Mouse (Mus musculus) kidney, embryonic 16.5 days (tissue): ENCODE measurements around the gene Phf13. TPM values are rescaled to one million over a fixed set of nuclear protein-coding genes. Genes with fewer than 3 reads are reported as not detected.
"Not testable (repeated sequence)": the region's sequence is repeated elsewhere in the genome, so short reads cannot be mapped to it uniquely, and the experiment has no call there.

Experiments used
- ATAC-seq: fragments of 200-750 bp; cut with Nextera tagmentation; 2 replicates; pipeline ENCODE4 v1.8.0; 2017; ENCODE audit warnings: moderate TSS enrichment; ENCODE audit not compliant: low FRiP score, low TSS enrichment
- H3K27ac ChIP-seq: fragments of 300-500 bp; sonication (generic); 2 replicates; pipeline ENCODE4 v1.5.1; 2014; ENCODE audit warnings: low read length
- H3K27me3 ChIP-seq: fragments of 300-500 bp; sonication (generic); 2 replicates; pipeline ENCODE4 v1.6.1; 2014; ENCODE audit warnings: low read length, control low read depth, mixed read lengths; ENCODE audit not compliant: insufficient read depth
- H3K36me3 ChIP-seq: fragments of 300-500 bp; sonication (generic); 2 replicates; pipeline ENCODE4 v1.6.1; 2014; ENCODE audit warnings: low read length, control low read depth, mixed read lengths; ENCODE audit not compliant: insufficient read depth
- H3K4me1 ChIP-seq: fragments of 300-500 bp; sonication (generic); 2 replicates; pipeline ENCODE4 v1.6.1; 2014; ENCODE audit warnings: low read length, control low read depth, mixed read lengths; ENCODE audit not compliant: insufficient read depth
- H3K4me2 ChIP-seq: fragments of 300-500 bp; sonication (generic); replicated peaks from 2 replicates; pipeline ENCODE4 v1.6.1; 2014; ENCODE audit warnings: low read depth, low read length
- H3K4me3 ChIP-seq: fragments of 300-500 bp; sonication (generic); 2 replicates; pipeline ENCODE4 v1.5.1; 2014; ENCODE audit warnings: mild to moderate bottlenecking, low read length
- H3K9ac ChIP-seq: fragments of 300-500 bp; sonication (generic); replicated peaks from 2 replicates; pipeline ENCODE4 v1.6.1; 2014; ENCODE audit warnings: low read length
- H3K9me3 ChIP-seq: fragments of 300-500 bp; sonication (generic); 2 replicates; pipeline ENCODE4 v1.6.1; 2016; ENCODE audit warnings: low read length, control low read depth
- WGBS: fragments of 180-500 bp; shearing (Covaris S2); extraction: QIAGEN DNeasy Blood & Tissue Kit; methylation state at CpG from one replicate; pipeline ENCODE4 v1.1.7; 2014; 5-methylcytosine and 5-hydroxymethylcytosine counted together
- polyA plus RNA-seq: library from polyadenylated mRNA; unstranded; fragments of >200 nt; fragmentation: Nextera tagmentation; extraction: Ambion mirVana; gene quantifications from 2 replicates; pipeline ENCODE4 v1.2.1, GENCODE M21; 2015

Phf13 gene
- polyA plus RNA-seq, result 31.2 and 33.3 TPM in 2 replicates

GRCm38 (mm10) chr4:151996173-151996950 is at the start of gene Phf13:
Gene Phf13, minus strand, starts transcription at chr4:151996258.
- peaks cover 31% of the 10 kb centered on the region for H3K4me1 ChIP-seq
- peaks cover 16% of the 10 kb centered on the region for H3K36me3 ChIP-seq
- ATAC-seq, result peak; percentile 96
- peak within 1 kb of the TSS; percentile 96 for H3K9ac ChIP-seq
- no peaks in the 10 kb centered on the region for H3K9me3 ChIP-seq
- peak within 1 kb of the TSS; percentile 92 for H3K27ac ChIP-seq
- peak within 1 kb of the TSS; percentile 92 for H3K4me2 ChIP-seq
- H3K27me3 ChIP-seq, result no peaks in the 10 kb centered on the region
- WGBS, result under 1% methylated on average over 73 of the region's 94 CpGs
- H3K4me3 ChIP-seq, result peak within 1 kb of the TSS; percentile 92

GRCm38 (mm10) chr4:152044609-152045008 is 48.6 kb upstream of the Phf13 start:
- H3K4me1 ChIP-seq, result peaks cover 19% of the 10 kb centered on the region
- H3K36me3 ChIP-seq, result peaks cover 72% of the 10 kb centered on the region
- no peak overlapping the region for H3K9ac ChIP-seq
- H3K9me3 ChIP-seq, result no peaks in the 10 kb centered on the region
- H3K4me3 ChIP-seq, result no peak overlapping the region
- no peaks in the 10 kb centered on the region for H3K27me3 ChIP-seq
- no peak overlapping the region for H3K4me2 ChIP-seq
- 67% methylated on average over 6 of the region's 6 CpGs for WGBS
- no peak; the same call in 1 of the 2 replicates for ATAC-seq
- 0 out of 2 replicates have a peak overlapping the region, but pooled peaks have one; percentile 23 for H3K27ac ChIP-seq

GRCm38 (mm10) chr4:152043171-152043570 is 47.1 kb upstream of the Phf13 start:
- WGBS, result 91% methylated on average over 3 of the region's 3 CpGs
- Histone ChIP-seq H3K9me3 (no peaks in the 10 kb centered on the region), H3K27me3 (no peaks in the 10 kb centered on the region), H3K4me3 (no peak overlapping the region), H3K4me1 (peaks cover 23% of the 10 kb centered on the region), H3K27ac (no peak overlapping the region), H3K4me2 (no peak overlapping the region), H3K36me3 (peaks cover 61% of the 10 kb centered on the region), H3K9ac (no peak overlapping the region)
- no peak for ATAC-seq

GRCm38 (mm10) chr4:152041924-152042641 is 46.0 kb upstream of the Phf13 start:
- Histone ChIP-seq H3K9ac (no peak overlapping the region), H3K27ac (peak overlapping the region; percentile 44; the same call in 1 of the 2 replicates), H3K36me3 (peaks cover 51% of the 10 kb centered on the region), H3K4me2 (no peak overlapping the region), H3K9me3 (no peaks in the 10 kb centered on the region), H3K4me3 (no peak overlapping the region), H3K4me1 (peaks cover 23% of the 10 kb centered on the region), H3K27me3 (no peaks in the 10 kb centered on the region)
- no peak for ATAC-seq
- WGBS, result 59% methylated on average over 22 of the region's 22 CpGs

- Histone ChIP-seq H3K4me1 (peaks cover 23% of the 10 kb centered on the region), H3K9me3 (no peaks in the 10 kb centered on the region), H3K36me3 (peaks cover 35% of the 10 kb centered on the region), H3K9ac (peak overlapping the region; percentile 92), H3K4me2 (peak overlapping the region; percentile 73), H3K27ac (no peak overlapping the region), H3K4me3 (peak overlapping the region; percentile 100), H3K27me3 (no peaks in the 10 kb centered on the region)
- WGBS, result 3% methylated on average over 25 of the region's 25 CpGs
- ATAC-seq, result no peak
Observed at GRCm38 (mm10) chr4:152039831-152040310, 43.8 kb upstream of the Phf13 start.

- H3K4me2 ChIP-seq, result peak within 1 kb of the TSS; percentile 73
- no peaks in the 10 kb centered on the region for H3K27me3 ChIP-seq
- whole genome bisulfite sequencing, result under 1% methylated on average over 73 of the region's 86 CpGs
- no peak within 1 kb of the TSS for H3K27ac ChIP-seq
- peak within 1 kb of the TSS; percentile 92 for H3K9ac ChIP-seq
- H3K4me1 ChIP-seq, result peaks cover 23% of the 10 kb centered on the region
- H3K4me3 ChIP-seq, result peak within 1 kb of the TSS; percentile 100
- peak; percentile 79 for ATAC-seq
- peaks cover 29% of the 10 kb centered on the region for H3K36me3 ChIP-seq
- no peaks in the 10 kb centered on the region for H3K9me3 ChIP-seq
Observed at GRCm38 (mm10) chr4:152038985-152039830, 43.1 kb upstream of the Phf13 start, which contains the start of gene Nol9. Gene Nol9, plus strand, starts transcription at chr4:152039321.

GRCm38 (mm10) chr4:152038225-152038984 is 42.3 kb upstream of the Phf13 start, which contains the start of gene Tas1r1:
Gene Tas1r1, minus strand, starts transcription at chr4:152038568.
- Histone ChIP-seq H3K4me3 (peak within 1 kb of the TSS; percentile 100), H3K9me3 (no peaks in the 10 kb centered on the region), H3K4me2 (peak within 1 kb of the TSS; percentile 73), H3K36me3 (peaks cover 21% of the 10 kb centered on the region), H3K27me3 (no peaks in the 10 kb centered on the region), H3K27ac (no peak within 1 kb of the TSS), H3K4me1 (peaks cover 23% of the 10 kb centered on the region), H3K9ac (peak within 1 kb of the TSS; percentile 92)
- WGBS, result 45% methylated on average over 10 of the region's 10 CpGs
- ATAC-seq, result no peak

GRCm38 (mm10) chr4:152036464-152036863 is 40.4 kb upstream of the Phf13 start:
- peaks cover 17% of the 10 kb centered on the region for H3K4me1 ChIP-seq
- WGBS, result 95% methylated on average over 6 of the region's 6 CpGs
- H3K4me3 ChIP-seq, ATAC-seq, H3K36me3 ChIP-seq, H3K9ac ChIP-seq, H3K27me3 ChIP-seq, H3K4me2 ChIP-seq, H3K27ac ChIP-seq, H3K9me3 ChIP-seq: not testable (repeated sequence)

GRCm38 (mm10) chr4:152032922-152033321 is 36.9 kb upstream of the Phf13 start:
- WGBS, result 94% methylated on average over 13 of the region's 13 CpGs
- no peak overlapping the region for H3K27ac ChIP-seq
- no peak overlapping the region for H3K4me3 ChIP-seq
- H3K4me1 ChIP-seq, result peaks cover 9% of the 10 kb centered on the region
- no peak for ATAC-seq
- no peaks in the 10 kb centered on the region for H3K27me3 ChIP-seq
- no peaks in the 10 kb centered on the region for H3K9me3 ChIP-seq
- no peak overlapping the region for H3K9ac ChIP-seq
- no peak overlapping the region for H3K4me2 ChIP-seq
- no peaks in the 10 kb centered on the region for H3K36me3 ChIP-seq
